Mouse (Mus musculus) ES-E14 (cell line): Measurements from ENCODE around the gene Prph2.

Source experiments
- HCFC1 ChIP-seq: IDR thresholded peaks from 2 replicates; pipeline ENCODE4 v1.6.1; 2012; ENCODE audit warnings: low read length, inconsistent platforms, borderline replicate concordance; ENCODE audit not compliant: insufficient read depth
- MAFK ChIP-seq: IDR thresholded peaks from 2 replicates; pipeline ENCODE4 v1.6.1; 2014; ENCODE audit warnings: mild to moderate bottlenecking, low read depth, low read length, inconsistent platforms; ENCODE audit not compliant: insufficient read depth

DNA sequence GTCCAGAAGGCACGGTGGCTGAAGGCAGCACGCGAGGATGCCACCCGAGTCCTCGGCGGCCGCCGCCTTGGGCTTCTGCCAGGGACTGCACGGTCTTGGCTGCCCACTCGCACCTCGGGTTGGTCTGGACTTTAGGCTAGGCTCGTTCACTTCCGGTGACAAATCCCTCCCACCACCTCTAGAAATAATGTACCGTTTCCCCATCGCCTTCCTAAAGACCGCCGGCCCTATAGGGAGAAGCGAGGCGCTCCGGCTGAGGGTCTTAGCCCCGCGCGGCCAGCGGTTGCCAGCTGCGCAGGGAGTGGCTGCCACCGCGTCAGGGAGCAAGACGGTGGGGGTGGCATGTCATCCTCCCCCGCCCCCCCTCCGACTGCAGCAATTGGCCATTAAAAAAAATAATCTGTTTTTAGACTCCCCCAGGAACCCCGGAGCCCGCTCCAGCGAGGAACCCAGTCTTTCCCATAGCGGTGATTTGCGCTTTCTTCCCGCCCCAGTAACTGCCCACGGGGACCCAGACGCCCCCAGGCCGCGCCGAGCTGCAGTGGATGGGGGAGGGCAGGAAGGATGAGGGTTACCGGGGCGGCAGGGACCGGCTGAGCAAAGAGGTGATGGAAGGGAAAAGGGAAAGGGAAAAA lies 20.7 kb upstream of the Prph2 start:
- TF ChIP-seq HCFC1 (no peak), MAFK (no peak)
